Mouse (Mus musculus): Measurements from ENCODE around the gene Zhx3.

Zhx3 gene

DNA sequence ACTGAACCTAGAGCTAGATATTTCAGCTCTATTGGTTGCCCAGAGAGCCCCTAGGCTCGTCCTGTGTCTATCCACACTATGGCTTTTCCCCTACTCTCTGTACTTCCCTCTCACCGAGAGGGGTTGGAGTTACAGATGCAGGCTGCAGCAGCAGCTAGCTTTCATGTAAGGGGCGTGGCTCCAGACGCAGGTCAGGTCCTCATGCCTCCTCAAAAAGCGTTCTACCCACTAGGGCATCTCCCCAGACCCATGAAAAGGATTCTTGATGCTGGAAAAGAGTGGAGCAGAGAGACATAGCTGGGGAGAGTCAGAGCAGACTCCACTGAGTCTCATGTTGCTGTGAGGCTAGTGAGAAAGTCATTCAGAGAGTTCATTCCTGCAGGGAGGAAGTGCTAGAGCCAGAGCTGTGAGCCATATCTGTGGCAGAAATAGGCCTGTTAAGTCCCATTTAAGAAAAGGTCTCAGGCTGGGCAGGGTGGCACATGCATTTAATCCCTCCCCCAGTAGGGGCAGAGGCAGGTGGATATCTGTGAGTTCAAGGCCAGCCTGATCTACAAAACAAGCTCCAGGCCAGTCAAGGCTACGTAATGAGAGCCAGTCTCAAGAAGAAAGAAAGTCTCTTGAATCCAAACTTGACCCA, 8.8 kb upstream of the Zhx3 start:
- DNase-seq: no peak

DNA sequence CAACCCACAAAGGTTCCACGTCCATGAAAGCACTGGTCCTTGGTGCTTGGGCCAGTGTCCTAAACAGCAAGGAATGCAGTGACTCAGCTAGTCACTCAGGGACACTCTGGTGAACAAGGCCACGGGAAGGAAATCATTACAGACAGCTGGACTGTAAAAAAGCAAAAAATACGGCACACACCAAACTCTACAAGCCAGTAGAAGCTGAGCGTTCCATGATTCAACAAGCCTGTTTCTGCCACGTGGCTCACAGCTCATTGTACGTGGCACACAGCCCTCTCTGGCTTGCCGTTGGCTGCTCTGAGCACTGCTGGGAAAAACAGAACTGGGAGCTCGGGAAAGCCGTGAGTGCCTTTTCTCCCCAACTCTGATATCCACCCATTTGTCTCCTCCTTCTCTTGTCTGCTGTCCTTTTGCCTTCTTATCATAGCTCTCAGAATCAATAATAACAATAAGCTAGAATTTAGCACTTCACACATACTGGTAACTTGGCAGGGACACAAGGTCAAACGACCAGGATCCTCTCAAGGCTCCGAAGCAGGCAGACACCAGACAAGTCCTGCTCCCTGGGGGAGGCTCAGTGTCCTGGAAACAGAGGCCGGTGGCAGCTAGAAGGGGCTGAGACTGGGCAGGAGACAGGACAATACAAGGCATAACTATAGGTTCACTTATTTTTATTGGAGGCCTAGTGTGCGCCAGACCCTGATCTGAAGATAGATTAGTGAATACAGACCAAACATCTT, 7.8 kb upstream of the Zhx3 start, which contains the start of gene Lpin3:
Gene Lpin3, plus strand, starts transcription at position 218 of the 743 bp plus-strand sequence.
- DNase-seq: peak; percentile 49 to 75

DNA sequence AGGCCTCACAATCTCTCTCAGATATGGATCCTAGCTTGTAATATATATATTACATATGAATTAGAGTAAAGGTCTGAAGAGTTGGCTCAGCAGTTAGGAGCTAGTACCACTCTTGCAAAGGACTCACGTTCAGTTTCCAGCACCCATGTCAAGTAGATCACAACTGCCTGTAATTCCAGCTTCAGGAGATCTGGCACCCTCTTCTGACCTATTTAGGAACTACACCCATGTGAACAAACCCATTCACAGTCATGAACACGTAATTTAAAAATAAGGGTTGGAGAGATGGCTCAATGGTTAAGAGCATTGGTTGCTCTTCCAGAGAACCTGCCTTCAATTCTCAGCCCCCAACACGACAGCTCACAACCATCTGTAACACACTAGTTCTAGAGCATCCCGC, 3.3 kb upstream of the Zhx3 start:
- peak in 1 of 2 experiments; percentile 30 for DNase-seq

DNA sequence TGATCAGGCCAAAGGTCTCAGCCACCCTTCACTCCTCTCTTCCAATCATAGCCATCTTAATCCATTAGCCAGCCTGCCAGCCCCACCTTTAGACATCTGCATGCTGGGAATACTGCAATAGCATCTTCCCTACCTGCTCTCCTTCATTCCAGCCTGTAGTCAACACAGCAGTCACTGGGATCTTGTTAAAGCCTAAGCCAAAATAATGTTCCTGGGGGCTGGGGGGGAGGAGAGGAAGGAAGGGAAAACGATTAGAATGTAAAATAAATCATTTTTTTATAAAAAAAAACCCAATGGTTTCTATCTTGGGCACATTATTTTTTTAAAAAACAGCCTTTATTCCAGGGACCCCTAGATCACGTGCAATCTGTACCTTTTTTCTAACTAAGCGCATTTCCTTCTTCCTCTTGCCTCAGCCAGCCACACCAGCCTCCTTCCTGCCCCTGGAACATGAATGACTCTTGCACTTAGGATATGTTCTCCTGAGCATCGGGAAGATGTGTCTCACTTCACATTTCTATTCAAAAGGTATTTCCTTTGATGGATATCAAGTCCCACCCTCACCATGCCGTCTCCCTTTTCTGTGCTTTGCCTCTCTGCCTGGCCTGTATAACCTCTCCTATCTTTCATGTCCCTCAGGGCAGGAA, 1.6 kb upstream of the Zhx3 start:
- DNase-seq: peak; percentile 38 to 66

DNA sequence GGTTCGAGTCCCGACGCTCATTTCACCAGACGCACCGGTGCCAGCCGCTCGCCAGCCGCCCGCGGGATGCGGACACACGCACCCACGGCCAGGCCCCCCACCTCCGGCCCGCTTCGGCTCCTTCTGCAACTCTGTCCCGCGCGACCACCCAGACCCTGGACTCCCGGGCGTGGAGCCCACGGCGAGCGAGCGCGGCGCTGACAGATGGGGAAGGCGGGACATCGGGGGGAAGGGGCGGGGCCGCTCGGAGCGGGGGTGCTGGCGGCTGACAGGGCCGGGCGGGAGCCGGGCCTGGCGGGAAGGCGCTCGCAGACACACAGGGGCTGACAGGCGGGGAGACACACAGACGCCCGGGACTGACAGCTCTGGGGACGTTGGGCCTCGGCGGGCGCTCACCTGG, 403 bp downstream of the Zhx3 start:
- peak; percentile 81 to 89 for DNase-seq

- no peak for DNase-seq
Observed at GRCm38 (mm10) chr2:160871310-160871709, 1.5 kb downstream of the Zhx3 start.

DNA sequence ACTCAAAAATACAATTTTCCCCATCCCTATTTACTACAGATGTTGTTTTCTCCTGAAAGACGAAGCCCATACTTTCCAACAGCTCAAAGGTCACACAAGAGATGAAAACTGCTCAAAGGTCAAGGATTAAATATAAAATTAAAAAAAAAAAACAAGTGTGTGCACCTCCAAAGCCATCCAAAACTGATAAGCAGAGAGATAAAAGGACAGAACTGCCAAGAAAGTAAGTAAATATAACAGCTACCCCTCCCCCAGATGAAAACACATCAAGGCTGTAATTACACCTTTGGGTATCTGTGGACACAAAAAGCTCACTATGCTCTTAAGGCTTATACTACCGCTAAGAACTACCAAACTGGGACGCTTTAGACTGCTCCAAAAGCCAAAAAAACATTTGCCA, 3.4 kb downstream of the Zhx3 start:
- DNase-seq: no peak

- no peak for DNase-seq
Observed at GRCm38 (mm10) chr2:160865266-160865665, 7.5 kb downstream of the Zhx3 start.

DNA sequence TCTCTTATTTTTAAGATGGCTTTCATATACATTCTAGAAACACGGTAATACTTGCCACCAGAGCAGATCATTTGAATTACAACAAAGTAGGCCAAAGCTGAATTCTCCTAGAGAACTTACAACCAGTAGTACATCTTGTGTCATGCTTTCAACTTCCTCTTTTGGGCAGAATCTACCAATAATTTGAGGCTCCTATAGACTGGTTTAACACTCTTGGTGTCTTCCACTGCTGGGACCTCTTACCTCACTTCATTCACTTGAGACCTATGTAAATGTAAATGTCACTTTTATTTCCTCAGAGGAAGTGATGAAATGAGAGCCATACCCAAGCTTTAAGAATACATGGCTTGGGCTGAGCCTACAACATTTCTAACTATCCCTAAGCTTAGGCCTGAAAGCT, 8.7 kb downstream of the Zhx3 start:
- no peak for DNase-seq

DNA sequence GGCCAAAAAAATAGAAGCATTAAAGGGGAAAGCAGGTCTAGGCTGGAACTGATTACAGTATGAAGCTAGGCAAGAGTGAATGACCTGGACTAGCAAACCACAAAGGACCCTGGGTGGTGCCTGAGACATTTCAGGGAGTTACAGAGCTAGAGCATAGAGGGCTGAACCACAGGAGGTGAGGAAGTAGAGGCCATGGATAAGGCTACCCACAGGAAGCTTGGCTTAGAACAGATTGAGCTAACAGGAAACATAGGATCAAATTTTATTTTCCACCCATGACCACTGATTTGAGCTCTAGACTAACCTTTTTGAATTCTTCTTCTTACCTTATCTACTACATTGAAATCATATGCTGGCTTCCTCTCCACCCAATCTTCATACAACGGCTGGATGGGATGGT, 12.4 kb downstream of the Zhx3 start:
- DNase-seq: no peak

DNA sequence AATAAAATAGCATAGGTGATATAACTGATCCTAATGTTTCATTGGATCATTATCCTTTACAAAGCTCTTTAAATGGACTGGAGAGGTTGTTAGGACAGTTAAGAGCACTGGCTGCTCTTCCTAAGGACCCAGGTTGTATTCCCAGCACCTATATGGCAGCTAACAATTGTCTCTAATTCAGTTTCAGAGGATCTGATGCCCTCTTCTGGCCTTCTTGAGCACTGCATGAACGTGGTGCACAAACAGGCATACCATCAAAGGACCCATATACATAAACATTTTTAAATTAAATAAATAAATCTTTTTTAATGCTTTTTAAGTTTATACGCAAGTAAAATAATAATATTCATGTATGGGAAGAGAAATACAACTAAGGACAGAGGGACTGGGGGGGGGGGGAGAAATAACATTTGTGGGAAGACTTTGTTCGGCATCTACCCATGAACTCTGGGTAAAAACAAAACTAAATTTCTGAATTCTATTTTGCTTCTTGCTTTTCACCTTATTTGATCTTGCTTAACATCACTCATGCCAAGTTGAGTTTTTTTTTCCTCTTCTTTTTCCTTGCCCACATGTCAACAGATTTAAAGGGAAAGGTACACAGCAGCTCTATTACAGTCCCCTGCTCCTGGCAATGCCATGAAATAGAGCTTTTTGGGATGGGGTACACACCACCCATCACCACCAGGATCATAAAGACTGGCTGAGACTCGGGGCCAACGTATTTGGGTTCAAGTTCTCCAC, 16.3 kb downstream of the Zhx3 start:
- no peak for DNase-seq

DNA sequence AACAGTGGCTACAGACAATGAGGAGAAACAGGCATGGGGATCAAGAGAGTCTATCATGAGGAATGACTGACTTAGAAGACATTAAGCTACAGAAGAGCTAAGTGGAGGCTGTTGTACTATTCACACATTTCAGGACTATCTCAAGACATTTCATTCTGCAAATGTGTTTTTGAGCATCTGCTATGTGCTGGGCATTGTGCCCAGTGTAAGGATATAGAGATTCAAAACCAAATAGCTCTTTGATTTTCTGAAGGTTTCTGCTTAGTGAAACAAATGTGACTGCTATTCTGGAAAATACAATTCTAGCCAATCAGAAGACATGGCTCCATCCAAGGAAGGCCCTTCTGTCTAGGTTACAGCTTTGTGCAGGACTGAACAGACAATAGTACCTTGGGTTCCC, 18.1 kb downstream of the Zhx3 start:
- no peak for DNase-seq

- DNase-seq: no peak
Observed at GRCm38 (mm10) chr2:160850360-160850759, 22.4 kb downstream of the Zhx3 start.

- no peak for DNase-seq
Observed at GRCm38 (mm10) chr2:160849617-160850240, 23.1 kb downstream of the Zhx3 start.

- DNase-seq: no peak
Observed at GRCm38 (mm10) chr2:160848186-160848585, 24.6 kb downstream of the Zhx3 start.

DNA sequence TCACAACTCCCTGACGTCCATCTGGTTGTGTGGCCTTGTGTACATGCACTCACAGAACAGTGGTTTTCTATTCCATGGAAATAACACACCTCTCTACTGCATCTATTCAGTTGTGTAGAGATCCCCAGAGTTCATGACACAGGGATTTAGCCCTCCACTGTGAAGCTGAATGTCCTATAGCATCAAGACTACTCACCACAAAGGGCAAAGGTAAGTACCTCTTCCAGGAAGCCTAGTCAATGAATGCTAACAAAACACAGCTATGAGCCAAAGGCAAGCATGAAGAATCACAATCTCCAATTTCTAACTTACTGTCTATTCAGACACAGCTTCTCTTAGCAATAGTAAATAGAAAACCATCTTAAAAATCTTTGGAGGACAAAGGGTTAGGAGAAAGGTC, 25.1 kb downstream of the Zhx3 start:
- no peak for DNase-seq

GRCm38 (mm10) chr2:160840838-160841237, 32.0 kb downstream of the Zhx3 start:
- no peak for DNase-seq

DNA sequence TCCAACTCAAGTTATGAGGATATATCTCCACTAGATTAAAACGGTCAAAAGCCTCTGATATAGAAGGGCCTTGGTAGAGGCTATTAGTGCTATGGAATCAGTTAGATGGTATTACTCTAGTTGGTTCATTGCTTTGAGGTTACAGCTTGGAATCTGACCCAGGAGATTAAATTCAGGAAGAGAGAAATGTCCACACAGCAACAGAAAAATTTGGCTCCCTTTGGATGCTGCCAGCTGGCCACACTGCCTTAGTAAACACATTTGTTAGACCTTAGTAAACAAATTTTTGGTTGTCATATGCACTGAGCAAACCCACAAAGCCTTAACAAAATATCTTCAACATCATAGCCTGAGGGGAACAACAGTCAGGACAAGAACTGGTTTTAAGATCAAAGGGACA, 62.0 kb downstream of the Zhx3 start:
- peak in 1 of 2 experiments; percentile 41 for DNase-seq

GRCm38 (mm10) chr2:160810376-160810775, 62.4 kb downstream of the Zhx3 start:
- peak; percentile 30 to 47 for DNase-seq

GRCm38 (mm10) chr2:160806091-160806521, 66.7 kb downstream of the Zhx3 start:
- DNase-seq: peak; percentile 90 to 93

DNA sequence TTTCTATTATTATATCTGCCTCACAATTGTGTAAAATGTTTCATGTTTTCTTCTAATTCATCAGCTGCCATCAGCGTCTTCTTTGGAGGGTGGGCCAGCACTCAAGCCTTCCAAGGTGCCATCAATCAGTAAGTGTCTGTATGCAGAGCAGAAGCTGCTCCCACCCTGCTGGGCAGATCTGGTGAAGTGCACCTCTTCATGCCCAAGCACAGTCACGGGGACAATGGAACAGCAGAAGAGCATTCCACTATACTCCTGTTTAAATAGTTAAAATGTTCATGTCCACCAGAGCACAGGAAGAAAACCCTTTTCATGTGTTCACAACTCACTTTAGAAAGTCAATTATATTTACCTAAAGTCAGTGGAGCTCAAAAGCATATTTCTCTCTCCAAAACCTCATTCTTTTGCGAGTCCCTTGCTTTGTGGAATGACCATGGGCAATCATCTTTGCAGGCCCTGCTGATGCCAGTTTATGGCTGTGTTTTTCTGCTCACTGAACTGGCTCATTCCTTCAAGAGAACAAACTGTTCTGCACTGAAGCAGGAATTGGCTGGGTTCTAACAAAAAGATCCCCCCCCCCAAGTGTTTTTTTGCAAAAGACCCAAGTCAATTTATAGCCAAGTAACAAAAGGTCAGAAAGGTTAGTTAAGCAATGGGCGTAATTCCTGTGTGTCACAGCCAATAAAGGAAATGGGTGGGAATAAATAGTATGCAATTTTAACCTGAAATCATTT, 67.8 kb downstream of the Zhx3 start:
- peak; percentile 63 to 88 for DNase-seq

GRCm38 (mm10) chr2:160802326-160802725, 70.5 kb downstream of the Zhx3 start:
- DNase-seq: no peak

All from kidney, postnatal 25 days (tissue).